Mouse (Mus musculus) G1E (cell line): Measurements from ENCODE around the gene Znrf4. TPM values are rescaled to one million over a fixed set of nuclear protein-coding genes. Genes with fewer than 3 reads are reported as not detected.

Experiments
- ATAC-seq: 2 replicates; pipeline ENCODE4 v1.8.0; 2016; ENCODE audit warnings: mild to moderate bottlenecking; ENCODE audit not compliant: insufficient number of reproducible peaks, poor library complexity, low FRiP score, severe bottlenecking; ENCODE audit errors: extremely low read depth
- DNase-seq: peaks from one replicate; pipeline ENCODE4 v3.0.0; 2012; ENCODE audit warnings: low spot score
- H3K27me3 ChIP-seq: 2 replicates; pipeline ENCODE4 v1.6.1; 2012; ENCODE audit warnings: mild to moderate bottlenecking, low read length, inconsistent platforms; ENCODE audit not compliant: insufficient read depth
- H3K36me3 ChIP-seq: replicated peaks from 2 replicates; pipeline ENCODE3; 2012; ENCODE audit warnings: mild to moderate bottlenecking, inconsistent platforms
- H3K4me1 ChIP-seq: 2 replicates; pipeline ENCODE4 v1.6.1; 2012; ENCODE audit warnings: low read depth, low read length, inconsistent platforms, mixed read lengths; ENCODE audit not compliant: insufficient read depth
- H3K4me3 ChIP-seq: 2 replicates; pipeline ENCODE4 v1.5.1; 2012; ENCODE audit warnings: low read depth, mild to moderate bottlenecking, inconsistent platforms, low read length, moderate library complexity, mixed read lengths
- H3K9me3 ChIP-seq: replicated peaks from 2 replicates; pipeline ENCODE4 v1.6.1; 2012; ENCODE audit warnings: inconsistent platforms
- CTCF ChIP-seq: IDR thresholded peaks from 2 replicates; pipeline ENCODE4 v1.5.1; 2012; ENCODE audit warnings: low read depth, low read length, inconsistent platforms, mixed read lengths
- GATA1 ChIP-seq: IDR thresholded peaks from 2 replicates; pipeline ENCODE4 v1.6.1; 2012; ENCODE audit warnings: borderline replicate concordance, low read length, inconsistent platforms, mixed read lengths
- GATA2 ChIP-seq: IDR thresholded peaks from 2 replicates; pipeline ENCODE4 v1.6.1; 2012; ENCODE audit warnings: low read depth, low read length, inconsistent platforms, borderline replicate concordance
- POLR2AphosphoS5 ChIP-seq: IDR thresholded peaks from 2 replicates; pipeline ENCODE4 v1.6.1; 2012; ENCODE audit warnings: low read depth, low read length, inconsistent platforms; ENCODE audit not compliant: insufficient replicate concordance
- TAL1 ChIP-seq: conservative IDR thresholded peaks from 2 replicates; pipeline ENCODE4 v1.6.1; 2012; ENCODE audit warnings: low read depth, low read length, inconsistent platforms, mixed read lengths
- polyA plus RNA-seq: library from polyadenylated mRNA; stranded (reverse); fragments of >175 nt; gene quantifications from 2 replicates; pipeline ENCODE4 v1.2.3, GENCODE M21; 2012
- total RNA-seq, 2 experiments: library from RNA; stranded (forward) in 1 of 2; stranded (reverse) in 1 of 2; fragments of 200-1000 nt in 1 of 2; fragments of >200 nt in 1 of 2; fragmentation: Nextera tagmentation in 1 of 2; gene quantifications; 2 replicates each; pipeline ENCODE4 v1.2.3; 2014 to 2017

The Znrf4 gene
- total and polyA plus RNA-seq, 3 experiments = not detected

DNA sequence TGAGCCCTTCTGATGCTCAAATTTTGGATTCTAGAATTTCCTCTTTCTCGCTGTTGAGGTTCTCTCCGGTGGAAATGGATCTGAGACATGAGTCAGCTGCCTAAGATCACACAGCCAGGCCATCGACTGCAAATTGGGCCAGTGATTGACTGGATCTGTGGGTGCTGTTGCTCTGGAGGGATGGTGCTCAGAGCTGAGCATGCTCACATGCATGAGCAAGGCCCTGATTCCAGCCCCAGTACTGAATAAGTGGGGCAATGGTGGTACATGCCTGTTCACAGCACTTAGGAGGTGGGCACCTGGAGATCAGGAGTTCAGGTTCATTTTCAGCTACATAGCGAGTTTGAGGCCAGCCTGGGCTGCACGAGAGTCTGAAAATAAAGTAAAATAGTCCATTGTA lies 34.3 kb upstream of the Znrf4 start:
- TF ChIP-seq CTCF (no peak), GATA2 (no peak), TAL1 (no peak), GATA1 (no peak), POLR2AphosphoS5 (no peak)
- Histone ChIP-seq H3K36me3 (peaks cover 3% of the 10 kb centered on the region), H3K27me3 (peaks cover 17% of the 10 kb centered on the region), H3K4me1 (peaks cover 31% of the 10 kb centered on the region), H3K9me3 (no peaks in the 10 kb centered on the region), H3K4me3 (no peak overlapping the region)
- ATAC-seq (no peak), DNase-seq (no peak)

DNA sequence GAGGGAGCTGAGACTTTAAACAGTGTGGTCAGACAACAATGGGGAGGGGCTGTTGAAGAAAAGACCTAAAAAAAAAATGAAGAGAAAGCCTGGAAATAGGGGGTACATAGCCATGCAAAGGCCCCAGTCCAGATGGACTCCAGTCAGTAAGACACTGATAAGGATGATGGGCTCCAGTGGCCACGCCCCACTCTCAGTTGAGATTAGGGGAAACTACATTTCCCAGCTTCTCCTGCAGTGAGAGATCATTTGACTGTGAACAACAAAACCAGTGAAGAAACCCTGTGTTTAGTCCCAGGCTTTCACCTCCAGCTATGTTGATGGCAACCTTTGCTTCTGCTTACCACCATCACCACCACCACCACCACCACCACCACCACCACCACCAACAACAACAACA lies 33.7 kb upstream of the Znrf4 start:
- Histone ChIP-seq H3K4me3 (no peak overlapping the region), H3K27me3 (peaks cover 18% of the 10 kb centered on the region), H3K36me3 (no peaks in the 10 kb centered on the region), H3K9me3 (no peaks in the 10 kb centered on the region), H3K4me1 (peaks cover 37% of the 10 kb centered on the region)
- no peak for ATAC-seq
- DNase-seq = peak; percentile 50
- TF ChIP-seq TAL1 (no peak), POLR2AphosphoS5 (no peak), GATA2 (no peak), GATA1 (no peak), CTCF (no peak)

DNA sequence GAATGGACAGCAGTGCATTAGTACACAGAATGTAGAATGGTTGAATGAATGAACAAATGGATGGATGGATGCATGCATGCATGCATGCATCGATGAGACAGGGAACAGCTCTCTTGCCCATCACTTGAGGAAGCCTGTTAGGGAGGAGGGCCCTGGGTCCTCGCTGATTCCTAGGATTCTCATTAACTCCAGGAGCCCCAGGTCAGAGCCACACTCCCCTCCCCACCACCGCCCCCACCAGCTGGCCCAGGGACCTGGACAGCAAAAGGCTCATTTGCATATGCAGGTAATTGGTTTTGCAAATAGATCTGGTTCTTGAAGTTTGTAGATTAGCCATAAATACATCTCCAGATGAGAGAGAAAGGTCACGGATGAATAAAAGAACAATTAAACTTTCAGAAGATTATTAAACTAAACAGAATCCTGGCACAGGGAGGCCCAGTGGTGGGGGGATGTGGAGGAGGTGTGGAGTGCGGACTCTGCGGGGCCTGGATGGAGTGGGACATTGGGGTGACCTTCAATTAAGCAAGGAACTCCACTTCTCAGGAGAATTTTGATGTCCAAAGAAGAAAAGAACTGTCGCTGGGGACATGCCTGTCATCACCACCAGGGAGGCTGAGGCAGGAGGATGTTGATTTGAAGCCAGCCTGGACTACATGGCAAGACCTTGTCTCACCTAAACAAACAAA lies 32.6 kb upstream of the Znrf4 start:
- ATAC-seq = no peak
- Histone ChIP-seq H3K36me3 (no peaks in the 10 kb centered on the region), H3K4me1 (peaks cover 48% of the 10 kb centered on the region), H3K9me3 (no peaks in the 10 kb centered on the region), H3K4me3 (no peak overlapping the region), H3K27me3 (peaks cover 18% of the 10 kb centered on the region)
- no peak for TF ChIP-seq GATA1
- no peak for TF ChIP-seq TAL1
- no peak for TF ChIP-seq CTCF
- TF ChIP-seq GATA2 = no peak
- no peak for TF ChIP-seq POLR2AphosphoS5
- DNase-seq = no peak

DNA sequence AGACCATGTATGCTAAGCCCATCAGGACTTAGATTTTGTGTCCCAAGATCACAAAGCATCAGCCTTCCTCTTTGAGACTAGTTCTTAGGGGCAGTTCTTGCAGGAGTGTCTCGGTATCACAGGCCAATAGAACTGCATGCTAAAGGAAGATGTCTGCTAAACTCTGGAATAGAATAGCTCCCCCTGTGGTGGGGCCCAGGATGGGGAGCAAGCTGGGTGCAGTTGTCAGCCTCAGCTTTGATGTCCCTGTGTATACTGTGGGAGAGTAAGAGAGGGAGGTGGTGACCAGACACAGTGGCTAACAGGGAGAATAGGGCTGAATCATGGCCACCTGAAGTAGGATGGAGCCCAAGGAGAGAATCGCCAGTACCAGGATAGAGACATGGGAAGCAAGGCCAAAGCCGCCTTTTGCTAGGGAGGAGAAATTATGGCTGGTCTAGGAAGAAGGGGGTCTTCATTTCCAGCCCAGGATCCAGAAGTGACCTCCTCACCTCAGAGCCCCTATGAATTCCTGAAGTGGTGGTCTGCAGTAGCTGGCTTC lies 31.5 kb upstream of the Znrf4 start:
- TF ChIP-seq CTCF (no peak), GATA1 (no peak), POLR2AphosphoS5 (no peak)
- peaks cover 18% of the 10 kb centered on the region for H3K27me3 ChIP-seq

DNA sequence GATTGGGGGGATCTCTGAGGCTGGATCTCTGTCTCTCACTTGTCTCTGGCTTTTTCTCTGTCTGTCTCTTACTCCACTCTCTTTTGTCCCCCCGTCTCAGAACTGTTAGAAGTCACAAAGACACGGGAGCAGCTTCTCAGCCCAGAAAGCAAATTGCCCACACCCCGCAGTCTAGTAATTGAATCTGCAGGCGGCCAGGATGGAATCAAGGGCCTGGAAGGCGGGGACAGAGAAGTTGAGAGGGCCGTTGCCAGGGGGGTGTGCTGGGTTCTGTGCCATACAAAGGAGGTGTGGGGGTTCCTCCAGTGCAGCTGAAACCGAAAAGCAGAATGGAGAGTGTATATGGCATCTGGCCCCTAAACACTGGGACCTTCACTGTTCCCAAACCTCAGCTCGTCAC lies 30.5 kb upstream of the Znrf4 start:
- Histone ChIP-seq H3K4me3 (no peak overlapping the region), H3K4me1 (peaks cover 62% of the 10 kb centered on the region), H3K27me3 (peaks cover 24% of the 10 kb centered on the region), H3K9me3 (no peaks in the 10 kb centered on the region), H3K36me3 (no peaks in the 10 kb centered on the region)
- DNase-seq (no peak), ATAC-seq (no peak)
- TF ChIP-seq GATA1 = no peak
- no peak for TF ChIP-seq GATA2
- no peak for TF ChIP-seq POLR2AphosphoS5
- TF ChIP-seq TAL1 = no peak
- TF ChIP-seq CTCF = no peak

More for the DNA sequence above, 31.5 kb upstream of the Znrf4 start:
- Histone ChIP-seq H3K9me3 (no peaks in the 10 kb centered on the region), H3K4me3 (no peak overlapping the region), H3K4me1 (peaks cover 52% of the 10 kb centered on the region), H3K36me3 (no peaks in the 10 kb centered on the region)
- no peak for DNase-seq
- ATAC-seq = no peak

DNA sequence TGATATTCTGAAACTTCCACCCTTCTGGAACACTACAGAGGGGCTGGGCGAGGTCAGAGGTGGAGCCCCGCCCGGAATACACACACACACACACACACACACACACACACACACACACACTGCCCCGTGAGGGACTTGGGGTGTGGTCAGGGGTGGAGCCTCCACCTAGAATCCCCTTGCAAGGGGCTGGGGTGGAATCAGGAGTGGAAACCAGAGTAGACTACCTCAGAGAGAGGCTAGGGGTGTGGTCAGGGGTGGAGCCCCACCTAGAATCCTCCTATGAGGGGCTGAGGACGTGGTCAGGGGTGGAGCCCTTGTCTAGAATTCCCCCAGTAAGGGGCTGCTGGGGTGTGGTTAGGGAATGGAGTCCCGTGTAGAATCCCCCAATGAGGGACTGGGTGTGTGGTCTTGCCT lies 28.3 kb upstream of the Znrf4 start:
- Histone ChIP-seq H3K9me3 (no peaks in the 10 kb centered on the region), H3K4me1 (peaks cover 68% of the 10 kb centered on the region), H3K4me3 (peak overlapping the region; percentile 43; the same call in 1 of the 2 replicates), H3K36me3 (no peaks in the 10 kb centered on the region), H3K27me3 (peaks cover 29% of the 10 kb centered on the region)
- no peak for TF ChIP-seq CTCF
- no peak for TF ChIP-seq GATA2
- TF ChIP-seq TAL1 = no peak
- no peak for TF ChIP-seq GATA1
- TF ChIP-seq POLR2AphosphoS5 = no peak
- no peak for ATAC-seq
- DNase-seq = peak; percentile 64

DNA sequence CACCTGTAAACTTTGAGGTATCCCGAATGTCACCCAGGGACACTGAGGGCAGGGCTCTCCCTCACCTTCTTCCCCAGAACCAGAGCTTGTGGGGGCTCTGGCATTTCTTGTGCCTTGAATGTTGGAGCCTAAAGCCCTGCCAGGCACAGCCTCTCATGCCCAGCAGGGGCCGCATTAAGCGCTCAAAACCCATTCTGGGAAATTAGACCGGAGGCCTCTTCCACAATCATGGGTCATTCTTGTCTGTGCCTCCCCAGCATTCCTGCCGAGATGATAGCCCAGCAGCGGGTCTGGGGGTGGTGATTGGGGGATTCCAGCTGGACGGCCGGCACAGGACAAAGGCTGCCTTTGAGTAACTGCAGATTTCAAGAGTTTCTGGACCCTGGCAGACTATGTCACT lies 25.7 kb upstream of the Znrf4 start:
- no peaks in the 10 kb centered on the region for H3K9me3 ChIP-seq
- DNase-seq (no peak), ATAC-seq (no peak)
- no peak overlapping the region for H3K4me3 ChIP-seq
- peaks cover 66% of the 10 kb centered on the region for H3K4me1 ChIP-seq
- H3K27me3 ChIP-seq = peaks cover 23% of the 10 kb centered on the region
- TF ChIP-seq POLR2AphosphoS5 = no peak
- TF ChIP-seq TAL1 = no peak
- TF ChIP-seq CTCF = no peak
- no peak for TF ChIP-seq GATA1
- TF ChIP-seq GATA2 = no peak
- no peaks in the 10 kb centered on the region for H3K36me3 ChIP-seq
